Mouse (Mus musculus): Measurements from ENCODE around the gene Pla1a.
"Not testable (repeated sequence)": the region's sequence is repeated elsewhere in the genome, so short reads cannot be mapped to it uniquely, and the experiment has no call there.

Pla1a gene

DNA sequence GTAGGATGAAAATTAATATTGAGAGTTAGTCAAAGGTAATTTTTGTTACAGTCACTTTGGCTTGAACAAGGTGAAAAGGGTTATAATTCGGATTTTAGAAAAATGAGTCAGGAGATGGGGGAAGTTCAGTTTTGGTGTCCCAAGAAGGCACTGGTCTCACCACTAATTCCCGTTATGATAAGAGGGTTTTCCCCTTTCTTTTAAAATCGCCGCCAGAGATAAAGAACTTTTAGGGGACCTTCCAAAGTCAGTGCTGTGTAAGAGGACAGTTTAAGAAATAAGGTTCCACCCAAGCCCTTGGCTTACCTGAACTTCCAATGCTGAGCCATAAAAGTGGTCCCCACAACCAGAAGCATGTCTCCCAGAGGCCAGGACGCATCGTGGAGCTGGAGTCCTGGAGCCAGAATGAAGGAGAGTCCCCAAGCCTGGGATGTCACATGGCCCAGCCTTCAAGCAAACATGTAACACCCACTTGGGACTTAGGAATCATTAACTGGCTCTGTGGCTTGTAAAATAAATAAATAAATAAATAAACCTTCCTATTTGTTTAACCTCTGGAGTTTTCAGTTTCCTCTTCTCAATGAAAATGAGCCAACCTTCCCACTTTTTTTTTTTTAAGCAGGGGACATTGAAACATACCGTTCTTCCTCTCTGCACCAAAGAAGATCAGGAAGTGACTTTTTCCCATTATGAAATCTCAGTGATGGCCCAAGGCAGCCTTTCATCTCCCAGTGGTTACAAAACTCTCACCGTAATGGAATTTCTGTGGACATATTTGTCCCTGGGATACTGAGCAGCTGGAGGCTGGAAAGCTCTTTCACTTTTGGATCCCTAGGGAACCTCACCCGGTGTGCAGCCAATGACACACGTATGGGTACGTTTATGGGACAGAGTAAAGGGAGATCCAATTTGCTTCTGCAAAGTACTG, at the start of gene Pla1a:
Gene Pla1a (minus strand): TSS at position 648 of the 928 bp plus-strand sequence.
- DNase-seq (ENCODE audit: low spot score), result peak; percentile 46

DNA sequence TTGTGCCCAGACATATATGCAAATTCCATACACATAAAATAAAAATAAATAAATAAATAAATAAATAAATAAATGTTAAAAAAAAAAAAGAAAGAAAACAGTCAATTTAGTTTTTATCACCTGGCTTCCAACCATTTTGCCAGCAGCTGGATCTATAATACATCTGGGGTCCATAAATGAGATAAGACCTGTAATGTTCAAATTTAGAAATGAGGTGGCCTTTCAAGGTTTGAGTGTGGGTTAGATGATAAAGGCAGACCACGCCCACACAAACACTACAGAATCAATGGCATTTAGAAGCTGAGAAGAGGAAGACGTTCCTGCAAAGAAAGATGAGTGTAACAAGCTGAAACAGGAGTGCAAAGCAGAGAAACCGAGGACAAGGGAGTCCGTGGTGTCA, 48.4 kb upstream of the Pla1a start:
- no peak for DNase-seq (ENCODE audit: low spot score)

DNA sequence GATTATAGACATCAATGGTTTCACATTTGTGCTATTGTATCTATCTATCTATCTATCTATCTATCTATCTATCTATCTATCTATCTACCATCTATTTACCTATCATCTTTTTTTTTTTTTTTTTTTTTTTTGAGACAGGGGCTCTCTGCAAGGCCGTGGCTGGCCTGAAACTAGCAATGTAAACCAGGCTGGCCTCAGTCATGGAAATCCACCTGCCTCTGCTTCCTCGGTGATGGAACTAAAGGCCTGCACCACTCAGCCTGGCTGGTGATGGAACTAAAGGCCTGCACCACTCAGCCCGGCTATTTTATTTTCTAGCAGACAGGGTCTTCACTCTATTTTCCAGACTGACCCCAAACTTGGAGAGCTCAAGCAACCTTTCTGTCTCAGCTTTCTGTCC, 45.4 kb upstream of the Pla1a start:
- no peak for DNase-seq (ENCODE audit: low spot score)

DNA sequence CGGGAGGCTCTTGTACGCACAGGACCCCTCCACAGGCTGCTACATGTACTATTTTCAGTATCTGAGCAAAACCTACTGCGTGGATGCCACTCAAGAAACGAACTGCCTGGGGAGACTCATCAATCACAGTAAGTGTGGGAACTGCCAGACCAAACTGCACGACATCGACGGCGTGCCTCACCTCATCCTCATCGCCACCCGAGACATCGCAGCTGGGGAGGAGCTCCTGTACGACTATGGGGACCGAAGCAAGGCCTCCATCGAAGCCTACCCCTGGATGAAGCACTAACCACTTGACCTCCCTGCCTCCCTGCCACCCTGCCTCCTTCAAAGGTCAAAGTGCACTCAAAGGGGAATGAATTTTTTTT, 44.3 kb upstream of the Pla1a start:
- DNase-seq (ENCODE audit: low spot score), result not testable (repeated sequence)

DNA sequence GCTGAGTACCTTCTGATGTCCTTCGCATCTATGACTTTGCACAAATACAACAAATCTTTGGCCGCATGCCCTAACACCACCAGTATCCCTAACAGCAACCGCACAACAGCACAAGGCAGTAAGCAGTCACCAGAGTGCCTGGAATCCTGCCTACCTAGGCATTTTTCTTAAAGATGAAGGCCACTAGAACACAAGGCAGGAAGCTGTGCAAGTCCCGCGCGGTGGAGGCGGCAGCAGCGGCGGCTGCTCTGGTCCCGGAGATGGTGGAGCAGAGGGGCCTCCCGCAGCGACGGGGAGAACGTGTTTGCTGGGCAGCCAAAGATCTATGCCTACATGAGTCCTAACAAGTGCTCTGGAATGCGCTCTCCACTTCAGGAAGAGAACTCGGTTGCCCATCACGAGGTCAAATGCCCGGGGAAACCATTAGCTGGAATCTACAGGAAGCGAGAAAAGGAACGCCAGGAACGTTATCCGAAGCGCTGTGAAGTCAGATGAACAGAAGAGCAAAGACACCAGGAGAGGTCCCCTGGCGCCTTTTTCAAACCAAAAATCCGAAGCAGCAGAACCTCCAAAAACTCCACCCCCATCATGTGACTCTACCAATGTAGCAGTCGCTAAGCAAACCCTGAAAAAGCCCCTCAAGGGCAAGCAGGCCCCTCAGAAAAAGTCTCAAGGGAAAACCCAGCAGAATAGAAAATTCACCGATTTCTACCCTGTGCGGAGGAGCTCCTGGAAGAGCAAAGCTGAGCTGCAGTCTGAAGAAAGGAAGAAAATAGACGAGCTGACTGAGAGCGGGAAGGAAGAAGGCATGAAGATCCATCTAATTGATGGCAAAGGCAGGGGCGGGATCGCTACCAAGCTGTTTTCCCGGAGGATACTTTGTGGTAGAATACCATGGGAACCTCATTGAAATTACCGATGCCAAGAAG, 43.6 kb upstream of the Pla1a start:
- DNase-seq (ENCODE audit: low spot score), result no peak

DNA sequence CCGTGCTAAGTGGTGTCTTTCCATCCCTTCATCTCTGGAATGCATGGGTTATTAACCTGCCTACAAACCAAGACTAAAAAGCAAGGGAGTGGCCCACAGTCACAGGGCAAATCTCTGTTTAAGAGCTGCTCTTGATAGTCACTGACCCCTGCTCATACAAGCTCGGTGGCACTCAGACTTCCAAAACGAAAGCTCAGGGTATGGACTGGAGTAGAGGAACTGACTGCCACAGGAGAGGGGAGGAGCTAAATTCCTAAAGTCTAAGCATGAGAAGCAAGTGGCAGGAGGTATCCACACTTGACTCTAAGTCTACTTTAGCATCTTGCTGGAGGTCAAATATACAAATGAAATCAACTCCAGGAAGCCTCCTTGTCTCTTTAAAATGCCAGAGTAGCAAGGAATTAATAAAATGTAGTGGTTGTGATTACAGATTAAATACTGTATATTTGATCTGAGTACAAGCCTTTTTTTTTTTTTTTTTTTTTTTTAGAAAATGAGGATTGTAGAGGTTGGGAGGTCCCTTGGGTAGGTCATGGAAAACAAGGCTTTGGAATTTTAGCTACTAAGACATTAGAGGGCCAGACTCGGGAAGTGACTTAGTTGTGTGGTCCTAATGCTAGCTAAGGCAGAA, 42.9 kb upstream of the Pla1a start:
- no peak for DNase-seq (ENCODE audit: low spot score)

DNA sequence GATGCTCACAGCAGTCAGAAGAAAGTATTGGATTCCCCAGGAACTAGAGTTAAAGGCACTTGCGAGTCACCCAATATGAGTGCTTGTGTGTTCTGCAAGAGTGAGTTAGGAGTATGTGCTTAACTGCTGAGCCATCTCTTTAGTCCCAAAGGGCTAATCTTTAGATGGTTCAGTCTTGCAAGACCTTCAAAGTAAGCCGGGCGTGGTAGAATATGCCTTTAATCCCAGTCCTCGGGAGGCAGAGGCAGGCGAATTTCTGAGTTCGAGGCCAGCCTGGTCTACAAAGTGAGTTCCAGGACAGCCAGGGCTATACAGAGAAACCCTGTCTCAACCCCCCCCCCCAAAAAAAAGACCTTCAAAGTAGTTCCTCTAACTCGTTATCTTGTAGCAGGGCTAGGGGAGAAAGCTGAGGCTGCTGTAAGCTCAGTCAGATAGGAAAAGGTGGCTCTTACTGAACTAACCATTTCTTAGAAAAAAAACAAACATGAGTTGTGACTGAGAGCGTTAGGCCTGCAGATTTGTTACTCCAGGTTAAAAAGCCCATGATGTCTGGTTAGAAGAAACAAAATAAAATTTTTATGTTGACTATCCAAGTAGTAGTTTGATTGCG, 41.8 kb upstream of the Pla1a start:
- no peak for DNase-seq (ENCODE audit: low spot score)

DNA sequence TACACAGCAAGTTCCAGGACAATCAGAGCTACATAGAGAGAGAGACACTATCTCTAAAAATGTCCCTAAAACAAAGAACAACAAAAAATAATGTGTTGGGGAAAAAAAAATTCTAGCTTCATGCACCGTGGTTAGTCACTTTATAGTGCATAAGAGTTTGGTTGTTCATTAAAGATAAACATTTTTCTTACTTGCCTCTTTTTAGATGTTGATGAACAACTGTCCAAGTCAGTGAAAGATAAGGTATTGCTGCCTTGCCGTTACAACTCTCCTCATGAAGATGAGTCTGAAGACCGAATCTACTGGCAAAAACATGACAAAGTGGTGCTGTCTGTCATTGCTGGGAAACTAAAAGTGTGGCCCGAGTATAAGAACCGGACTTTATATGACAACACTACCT, 40.7 kb upstream of the Pla1a start:
- no peak for DNase-seq (ENCODE audit: low spot score)

DNA sequence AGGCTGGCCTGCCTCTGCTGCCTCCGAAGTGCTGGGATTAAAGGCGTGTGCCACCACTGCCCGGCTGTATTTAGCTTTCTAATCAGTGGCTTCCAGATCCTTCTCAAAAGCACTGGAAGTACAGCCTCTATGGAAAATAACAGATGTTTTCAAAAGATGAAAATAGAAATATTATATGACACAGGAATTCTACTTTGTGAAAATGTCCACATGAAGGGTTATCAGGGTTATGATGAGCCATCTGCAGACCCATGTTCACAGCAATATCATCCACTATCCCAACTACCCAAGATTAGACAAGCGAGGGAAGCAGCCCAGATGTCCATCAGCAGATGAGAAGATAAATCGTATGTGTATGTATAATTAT, 39.5 kb upstream of the Pla1a start:
- no peak for DNase-seq (ENCODE audit: low spot score)

DNA sequence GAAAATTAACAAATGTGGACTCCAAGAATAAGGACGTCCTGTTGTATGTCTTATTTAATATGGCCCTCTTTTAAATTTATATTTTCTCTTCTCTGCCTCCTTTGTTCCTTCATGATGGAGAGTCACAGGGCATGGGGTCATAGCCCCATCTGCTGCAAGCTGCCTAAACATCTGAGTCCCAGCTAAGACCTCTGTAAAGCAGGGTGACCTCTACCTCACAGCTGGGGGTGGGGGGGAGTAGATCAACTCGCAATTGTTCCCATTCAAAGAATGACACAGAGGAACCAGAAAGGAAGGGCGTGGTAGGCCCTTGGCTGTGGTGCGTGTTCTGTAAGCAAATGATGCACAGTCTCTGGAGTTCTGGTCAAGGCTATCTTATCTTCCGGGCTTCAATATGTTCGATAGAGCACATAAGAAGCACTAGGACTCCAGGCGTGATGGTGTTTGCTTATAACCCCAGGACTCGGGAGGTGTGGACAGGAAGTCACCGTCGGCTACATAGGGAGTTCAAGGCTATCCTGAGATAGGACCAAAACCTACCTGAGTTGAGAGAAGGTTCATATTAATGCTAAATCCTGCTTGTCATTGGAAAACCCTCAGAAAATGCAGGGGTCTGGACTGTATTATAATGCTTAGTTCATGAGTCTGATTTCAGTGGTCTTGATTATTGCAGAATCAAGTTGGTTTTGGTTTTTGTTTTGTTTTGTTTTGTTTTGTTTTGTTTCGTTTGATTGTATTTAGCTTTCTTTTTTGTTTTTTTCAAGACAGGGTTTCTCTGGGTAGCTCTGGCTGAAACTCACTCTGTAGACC, 39.0 kb upstream of the Pla1a start:
- DNase-seq (ENCODE audit: low spot score), result no peak

DNA sequence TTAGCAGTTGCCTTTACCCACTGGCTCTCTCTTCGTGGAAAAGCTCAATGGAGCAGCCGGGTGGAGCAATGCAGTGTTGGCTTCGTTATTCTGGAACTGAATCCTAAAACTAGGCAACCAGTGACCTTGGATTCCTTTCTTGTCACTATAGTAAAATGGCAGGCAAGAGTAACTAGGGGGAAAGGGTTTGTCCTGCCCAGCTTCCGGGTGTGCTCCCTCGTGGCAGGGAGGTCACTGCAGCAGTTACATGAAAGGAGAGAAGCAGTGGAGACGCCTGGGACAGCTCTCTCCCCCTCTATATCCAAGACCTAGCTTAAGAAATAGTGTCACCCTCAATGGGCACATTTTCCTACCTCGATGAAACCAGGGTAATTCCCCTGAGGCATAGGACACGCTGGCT, 36.5 kb upstream of the Pla1a start:
- no peak for DNase-seq (ENCODE audit: low spot score)

DNA sequence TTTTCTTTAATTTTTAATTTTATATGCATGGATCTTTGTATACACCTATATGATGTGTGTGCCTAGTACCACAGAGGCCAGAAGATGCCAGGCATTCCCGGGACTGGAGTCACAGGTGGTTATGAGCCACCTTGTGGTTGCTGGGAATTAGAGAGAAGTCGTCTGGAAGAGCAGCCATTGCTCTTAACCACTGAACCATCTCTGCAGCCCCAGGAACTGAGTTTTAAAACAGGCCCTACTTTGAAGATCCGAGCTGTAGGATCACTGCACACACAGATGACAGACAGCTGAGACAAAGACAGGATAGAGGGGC, 35.7 kb upstream of the Pla1a start:
- no peak for DNase-seq (ENCODE audit: low spot score)

DNA sequence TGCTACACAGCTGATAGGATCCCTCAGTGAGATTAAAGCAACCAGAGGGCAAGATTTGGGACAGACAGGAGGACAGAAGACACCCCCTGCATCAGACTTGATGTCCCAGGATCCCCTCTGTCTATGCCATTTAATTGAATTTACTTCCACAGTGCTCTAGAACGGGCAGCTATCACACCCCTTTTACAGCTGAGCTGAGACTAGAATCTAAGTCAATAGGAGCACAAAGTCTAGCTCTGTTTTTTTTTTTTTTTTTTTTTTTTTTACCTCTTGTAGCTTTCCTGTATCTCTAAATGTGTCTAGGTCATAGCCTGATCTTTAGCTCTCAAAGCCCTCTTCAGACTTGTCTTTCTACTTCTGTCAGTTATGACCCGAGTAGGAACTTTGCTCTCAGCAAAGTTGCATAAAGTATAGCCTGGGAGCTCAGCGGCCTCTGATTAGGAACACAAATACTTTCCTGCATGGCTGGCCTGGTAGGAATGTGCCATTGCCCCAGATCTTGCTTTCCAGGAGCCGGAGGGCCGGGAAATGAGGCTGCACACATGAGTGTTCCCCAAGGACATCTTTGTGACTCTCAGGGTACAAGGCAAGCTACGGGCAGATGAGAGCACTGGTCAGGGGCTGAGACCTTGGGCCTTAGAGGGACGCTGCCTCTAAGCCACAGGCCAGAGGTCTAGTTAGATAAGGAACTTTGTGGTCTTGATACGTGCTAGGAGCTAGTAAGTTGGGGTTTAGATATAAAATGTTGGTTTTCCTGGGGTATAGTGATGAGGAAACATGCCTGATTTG, 35.2 kb upstream of the Pla1a start:
- DNase-seq (ENCODE audit: low spot score), result no peak

DNA sequence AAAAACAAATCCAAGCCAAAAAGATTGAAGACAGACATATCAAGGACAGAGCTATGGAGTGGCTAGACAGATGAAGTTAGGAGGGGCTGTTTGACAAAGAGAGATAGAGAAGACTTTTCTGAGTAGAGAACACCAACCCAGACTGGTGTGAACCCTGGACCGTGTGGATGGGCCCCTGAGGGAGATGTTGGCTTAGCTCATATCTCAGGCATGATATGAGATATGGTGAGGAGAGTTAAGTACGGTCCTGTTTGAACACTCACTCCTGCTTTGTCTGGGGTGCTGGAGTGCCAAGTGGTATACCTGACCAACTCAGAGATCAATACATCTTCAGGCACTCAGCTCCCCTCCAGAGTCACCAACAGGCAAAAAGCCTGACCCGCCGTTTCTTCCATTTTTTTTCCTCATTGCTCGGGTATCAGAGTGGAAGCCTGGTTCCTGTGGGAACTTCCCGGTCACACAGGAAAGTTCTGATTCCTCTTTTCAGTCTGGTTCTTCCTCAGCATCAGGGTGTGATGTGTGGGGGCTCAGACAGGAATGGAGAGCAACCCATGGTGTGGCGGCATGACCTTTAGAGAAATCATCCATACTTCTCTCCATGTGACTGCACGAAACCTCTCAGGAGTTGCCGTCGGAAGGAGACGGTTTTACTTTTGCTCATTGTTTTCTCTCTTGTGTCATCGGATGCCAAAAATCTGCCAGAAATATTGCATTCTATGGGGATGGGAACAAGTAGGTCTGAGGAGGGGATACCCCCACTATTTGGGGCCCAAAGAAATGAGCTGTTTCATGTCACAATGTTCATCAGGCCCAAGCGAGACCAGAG, 34.4 kb upstream of the Pla1a start:
- DNase-seq (ENCODE audit: low spot score), result no peak

DNA sequence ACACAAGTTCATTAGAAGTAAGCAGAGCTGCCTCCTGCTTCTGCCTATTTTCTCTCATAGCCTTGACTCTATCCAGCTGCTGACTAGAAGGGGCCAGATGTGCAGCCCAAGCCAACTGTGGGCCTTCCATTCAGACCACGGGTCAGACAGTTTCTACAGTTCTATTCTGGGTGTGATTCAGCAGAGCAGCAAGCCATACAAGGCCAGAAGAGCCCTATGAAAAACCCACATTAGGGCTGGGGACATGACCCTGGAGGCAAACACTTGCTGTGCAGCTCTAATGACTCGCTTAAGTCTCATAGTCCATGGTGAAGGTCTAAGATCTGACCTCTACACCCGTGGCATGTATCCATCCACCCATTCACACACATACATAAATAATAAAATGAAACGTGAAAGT, 33.1 kb upstream of the Pla1a start:
- no peak for DNase-seq (ENCODE audit: low spot score)

DNA sequence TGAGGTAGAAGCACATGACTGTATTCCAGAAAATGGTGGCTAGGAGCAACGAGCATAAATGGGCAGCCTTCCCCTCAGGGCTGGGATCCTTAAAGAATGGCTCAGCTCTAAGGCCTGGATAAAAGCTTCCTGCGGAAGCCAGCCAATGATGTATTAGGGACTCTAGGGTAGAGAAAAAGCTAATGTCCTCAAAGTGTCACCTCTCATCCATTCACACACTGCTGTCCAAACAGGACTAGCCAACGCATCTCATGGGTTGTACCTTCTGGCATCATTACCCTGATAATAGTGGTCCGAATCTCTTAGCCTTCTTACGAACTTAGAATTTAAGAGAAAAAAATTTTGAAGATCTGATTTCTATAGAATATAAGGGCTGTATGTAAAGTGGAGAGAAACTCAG, 30.4 kb upstream of the Pla1a start:
- DNase-seq (ENCODE audit: low spot score), result no peak

DNA sequence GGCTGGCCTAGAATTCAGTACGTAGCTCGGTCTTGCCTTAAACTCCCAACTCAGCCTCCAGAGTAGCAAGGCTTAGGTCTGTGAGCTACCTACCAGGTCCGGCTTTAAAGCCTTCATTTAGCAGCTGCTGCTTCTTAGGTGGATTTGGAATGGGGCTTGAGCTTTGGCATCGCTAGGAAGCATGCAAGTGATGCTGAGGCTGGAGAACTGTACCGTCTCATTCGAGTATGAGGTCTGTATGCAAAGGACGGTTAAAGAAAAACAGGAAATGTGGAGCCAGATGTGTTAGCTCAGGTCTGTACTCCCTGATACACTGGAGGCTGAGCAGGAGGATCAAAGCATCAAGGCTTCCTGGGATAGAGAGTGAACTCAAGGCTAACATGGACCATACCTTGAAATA, 29.2 kb upstream of the Pla1a start:
- DNase-seq (ENCODE audit: low spot score), result no peak

DNA sequence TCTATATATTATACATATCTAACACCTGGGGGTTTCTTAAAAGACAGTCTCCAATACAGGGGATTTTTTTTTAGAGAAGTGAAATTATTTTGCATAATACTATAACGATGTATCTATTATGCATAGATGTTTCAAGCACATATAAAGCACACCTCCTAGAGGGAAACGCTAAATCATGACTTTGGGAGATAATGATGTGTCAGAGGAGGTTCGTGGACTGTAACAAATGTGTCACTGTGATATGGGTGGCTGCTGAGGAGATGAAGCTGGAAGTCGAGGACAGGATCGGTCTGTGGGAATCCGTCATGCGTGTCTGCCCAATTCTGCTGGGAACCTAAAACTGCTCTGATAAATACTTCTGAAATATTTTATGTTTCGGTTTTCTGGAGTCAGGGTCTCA, 28.8 kb upstream of the Pla1a start:
- DNase-seq (ENCODE audit: low spot score), result no peak

DNA sequence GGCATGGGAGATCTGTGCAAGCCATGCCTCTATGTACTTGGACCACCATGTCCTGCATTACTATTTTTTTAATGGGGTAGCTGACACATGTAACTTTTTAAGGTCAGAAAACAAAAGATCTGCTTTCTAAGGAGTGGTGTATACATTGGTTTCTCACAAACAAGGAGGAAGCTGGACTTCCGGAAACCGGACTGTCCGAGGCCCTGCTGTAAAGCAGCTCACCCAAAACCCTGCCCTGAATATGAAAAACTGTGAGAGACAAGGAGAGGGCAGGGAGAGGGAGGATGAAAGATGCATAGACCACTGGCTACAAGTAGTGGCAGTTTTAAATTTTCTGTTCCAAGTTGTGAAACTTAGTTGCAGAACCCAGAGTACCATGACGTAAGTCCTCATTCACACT, 27.0 kb upstream of the Pla1a start:
- no peak for DNase-seq (ENCODE audit: low spot score)

All from adipocyte (in vitro differentiated cells).